Mouse (Mus musculus) C2C12 (cell line): ENCODE results near the gene Abhd14a.

Experiments
- CEBPB ChIP-seq: IDR thresholded peaks from one replicate; pipeline ENCODE4 v1.6.1; 2011; ENCODE audit warnings: low read depth, mild to moderate bottlenecking, control low read depth, moderate library complexity
- CTCF ChIP-seq: IDR thresholded peaks from one replicate; pipeline ENCODE4 v1.5.1; 2011; ENCODE audit not compliant: control insufficient read depth, insufficient read depth, insufficient read length
- FOSL1 ChIP-seq: IDR thresholded peaks from one replicate; pipeline ENCODE4 v1.8.0; 2011; ENCODE audit warnings: mild to moderate bottlenecking, low read length; ENCODE audit not compliant: poor library complexity, insufficient read depth, severe bottlenecking
- MAX ChIP-seq: IDR thresholded peaks from one replicate; pipeline ENCODE4 v1.6.1; 2011; ENCODE audit warnings: mild to moderate bottlenecking, control low read depth
- USF1 ChIP-seq: IDR thresholded peaks from one replicate; pipeline ENCODE4 v1.6.1; 2011; ENCODE audit warnings: low read depth, mild to moderate bottlenecking, control low read depth, moderate library complexity

DNA sequence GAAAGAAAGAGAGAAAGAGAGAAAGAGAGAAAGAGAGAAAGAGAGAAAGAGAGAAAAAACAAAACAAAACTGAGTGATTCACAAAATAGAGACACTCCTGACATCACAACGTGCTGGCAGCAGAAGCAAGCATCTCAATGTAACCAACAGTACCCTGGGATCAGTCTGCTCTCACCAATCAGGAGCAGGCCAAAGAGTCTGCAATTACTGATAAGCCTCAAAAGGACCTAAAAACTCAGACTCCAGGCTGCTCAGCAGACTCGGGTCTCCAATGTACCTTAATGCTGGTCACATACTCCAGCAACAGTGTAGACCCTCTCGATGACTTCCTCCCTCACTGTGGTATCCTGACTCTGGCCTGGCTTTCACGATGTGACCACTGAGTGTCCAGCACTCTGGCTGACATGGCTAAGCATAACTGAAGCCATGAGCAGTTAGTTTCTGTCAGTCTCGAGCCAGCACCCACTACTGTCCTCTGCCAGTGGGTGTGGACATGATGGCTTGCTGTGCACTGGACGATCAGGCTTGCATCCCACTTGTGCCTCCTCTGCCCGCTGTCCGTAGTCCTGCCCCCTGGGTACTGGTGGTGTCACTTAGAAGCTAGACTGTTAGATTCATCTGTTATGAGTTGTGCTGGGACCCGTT is 48.7 kb downstream of the Abhd14a start:
- TF ChIP-seq CTCF (no peak), USF1 (no peak), FOSL1 (no peak), MAX (no peak), CEBPB (no peak)
